Mouse (Mus musculus): ENCODE results near the gene Trp63.

The Trp63 gene

DNA sequence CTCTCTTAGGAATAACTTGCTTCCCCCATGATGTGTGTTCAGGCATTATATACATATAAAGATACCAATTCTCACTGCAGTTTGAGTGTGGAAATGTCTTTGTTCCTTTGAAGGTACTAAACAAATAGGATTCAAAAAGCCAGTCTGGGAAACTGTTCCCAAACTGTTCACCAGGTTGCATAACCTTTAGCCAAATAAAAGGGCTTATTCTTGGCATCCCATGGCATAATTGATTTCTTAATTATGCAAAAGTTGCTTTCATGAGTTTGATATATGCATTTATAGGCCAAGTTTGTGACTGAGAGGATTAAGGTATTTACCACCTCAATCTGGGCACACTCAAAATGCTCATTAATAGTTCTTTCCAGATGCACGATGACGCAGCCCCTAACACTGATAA is 192.1 kb downstream of the Trp63 start:
- DNase-seq (ENCODE audit: low spot score), result no peak

DNA sequence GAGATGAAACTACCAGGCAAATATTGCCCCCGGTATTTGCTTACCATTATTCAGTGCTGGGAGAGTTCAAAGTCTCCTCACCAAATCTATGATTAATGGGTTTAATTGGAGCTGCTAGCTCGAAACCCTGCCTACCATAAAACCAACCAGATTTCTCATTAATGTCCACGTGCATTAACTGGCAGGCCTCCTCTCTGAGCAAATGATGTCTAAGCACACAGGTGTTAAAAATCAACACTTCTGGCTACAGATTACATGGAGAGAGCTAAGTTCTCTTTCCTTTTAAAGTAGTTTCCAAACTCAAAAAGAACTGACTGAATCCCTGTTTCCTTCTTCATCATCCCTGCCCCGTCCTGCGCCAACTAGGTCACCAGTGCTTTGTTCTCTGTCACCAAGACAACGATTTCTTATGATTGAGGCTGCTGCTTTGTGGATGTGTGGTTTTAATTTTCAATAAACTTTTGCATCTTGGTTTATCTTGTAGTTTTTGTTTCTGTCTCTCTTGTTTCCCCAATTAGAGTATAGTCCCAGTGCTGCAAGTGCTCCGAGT is 193.9 kb downstream of the Trp63 start:
- no peak for DNase-seq (ENCODE audit: low spot score)

DNA sequence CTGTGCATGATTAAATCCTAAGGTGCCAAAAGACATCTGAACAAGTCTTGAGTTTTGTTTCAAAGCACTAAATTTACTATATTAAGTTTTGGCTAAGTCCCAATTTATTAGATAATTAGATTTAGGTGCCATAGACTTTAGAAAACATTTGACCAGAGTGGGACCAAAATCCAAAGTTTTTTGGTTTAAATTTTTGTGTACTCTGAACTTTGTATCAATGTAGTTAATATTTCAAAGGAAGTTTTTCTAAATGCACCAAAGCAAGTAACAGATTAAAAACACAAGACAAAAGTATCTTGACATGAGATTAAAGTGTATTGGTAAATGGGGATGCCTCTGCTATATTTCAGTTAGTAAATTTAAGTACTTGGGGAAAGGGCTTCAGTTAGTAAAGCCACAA is 194.6 kb downstream of the Trp63 start:
- no peak for DNase-seq (ENCODE audit: low spot score)

DNA sequence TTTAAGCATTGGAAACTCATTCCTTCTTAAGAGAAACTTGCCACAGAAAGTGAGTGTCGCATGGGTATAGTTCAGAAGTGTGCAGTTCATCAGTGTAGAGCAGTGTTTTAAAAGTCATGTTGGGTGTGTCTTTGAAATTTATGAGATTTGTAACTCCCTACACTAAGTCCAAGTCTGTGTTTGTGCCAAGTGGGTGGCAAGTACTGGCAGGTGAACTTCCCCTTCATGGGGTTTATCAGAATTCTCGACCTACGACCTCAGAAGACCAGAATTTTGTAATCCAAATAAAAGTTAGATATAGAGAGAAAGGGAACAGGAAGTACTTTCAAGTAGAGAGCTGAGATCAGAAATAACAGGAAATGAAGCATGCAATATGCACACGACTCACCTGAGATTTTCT is 215.5 kb downstream of the Trp63 start:
- DNase-seq (ENCODE audit: low spot score), result no peak

DNA sequence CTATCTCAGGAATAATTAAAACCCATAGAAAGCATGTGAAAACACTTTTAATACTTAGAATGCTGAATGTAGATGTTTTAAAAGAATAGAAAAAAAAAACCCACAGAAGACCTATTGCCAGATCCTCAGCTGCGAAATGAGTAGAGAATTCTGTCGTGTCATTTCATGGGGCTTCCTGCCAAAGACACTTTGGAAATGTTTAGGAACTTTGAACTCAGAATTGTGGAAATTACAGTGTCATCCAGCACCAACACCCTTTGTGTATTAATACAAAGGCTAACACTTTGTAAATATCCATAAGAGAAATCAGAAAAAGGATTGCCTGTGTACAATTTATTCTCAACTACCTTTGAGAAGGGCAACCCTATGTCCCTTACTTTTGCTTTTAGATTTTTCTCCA is 216.1 kb downstream of the Trp63 start:
- DNase-seq (ENCODE audit: low spot score), result no peak

DNA sequence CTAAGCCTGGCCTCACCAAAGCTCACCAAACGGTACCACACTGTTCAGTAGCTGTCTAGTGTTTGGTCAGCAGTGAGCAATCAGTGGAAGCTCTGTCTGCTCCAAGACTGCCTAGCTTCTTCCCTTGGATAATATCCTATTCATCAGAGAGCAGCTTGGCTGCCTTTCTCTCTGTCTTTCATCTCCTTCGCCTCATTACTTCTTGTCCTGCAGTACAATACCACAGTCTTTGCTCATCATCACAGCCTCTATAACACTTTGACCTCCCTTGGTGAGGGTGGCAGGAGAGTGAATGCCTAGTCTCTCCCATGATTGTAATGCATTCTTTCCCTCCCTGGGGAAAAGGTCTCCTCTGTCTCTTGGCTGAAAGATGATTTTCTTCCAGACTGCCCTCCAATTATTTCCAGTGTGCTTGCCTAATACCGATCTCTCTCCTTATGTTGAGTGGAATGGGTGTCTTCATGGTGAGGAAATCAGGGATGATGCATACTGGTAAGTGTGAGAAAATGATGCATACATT is 216.9 kb downstream of the Trp63 start:
- no peak for DNase-seq (ENCODE audit: low spot score)

DNA sequence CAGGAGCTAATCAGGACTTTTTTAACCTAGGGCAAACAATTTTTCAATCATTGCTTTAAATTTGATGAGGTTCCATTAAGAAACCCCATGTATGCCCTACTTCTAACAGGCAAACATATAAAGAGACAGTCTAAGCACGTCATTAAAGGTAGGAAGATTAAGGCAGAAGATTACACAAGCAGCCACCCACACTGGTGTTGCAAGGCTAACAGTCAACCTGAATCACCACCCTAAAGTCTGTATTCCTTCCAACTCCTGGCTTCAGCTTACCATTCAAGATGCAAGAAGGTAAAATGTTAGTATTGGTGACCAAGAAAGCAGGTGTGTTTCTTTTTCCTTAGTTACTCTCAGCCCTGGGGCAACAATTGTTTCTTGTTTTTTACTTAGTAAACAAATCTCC is 228.6 kb downstream of the Trp63 start:
- no peak for DNase-seq (ENCODE audit: low spot score)

DNA sequence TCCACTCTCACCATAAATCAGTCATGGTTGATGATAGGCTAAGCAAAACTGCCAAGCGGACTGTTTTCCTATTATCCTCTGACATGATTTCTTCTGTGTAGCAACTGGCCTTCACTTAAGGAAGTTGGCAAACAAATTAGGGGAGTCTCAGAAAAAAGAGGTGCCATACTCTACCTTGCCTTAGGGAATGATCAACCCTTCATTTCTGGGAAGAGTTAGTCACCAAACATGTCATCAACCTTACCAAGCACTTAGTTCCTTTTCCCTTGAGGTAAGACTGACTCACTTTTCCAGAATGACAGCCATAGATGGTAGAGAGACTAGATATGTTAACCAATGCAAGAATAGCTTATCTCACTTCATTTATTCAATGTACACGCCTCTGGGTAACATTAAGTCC is 250.6 kb downstream of the Trp63 start:
- DNase-seq (ENCODE audit: low spot score), result no peak
